Mouse (Mus musculus) CH12.LX (cell line): ENCODE data around the gene Macrod2.

Source experiments
- CTCF ChIP-seq, 2 experiments: IDR thresholded peaks in 1 of 2; conservative IDR thresholded peaks in 1 of 2; 2 replicates each; pipeline ENCODE4 v1.5.1; 2011 to 2012; ENCODE audit warnings: low read depth in 2 of 2, low read length in 2 of 2, improper control_type of control experiment in 1 of 2, inconsistent platforms in 1 of 2, mild to moderate bottlenecking in 1 of 2, moderate library complexity in 1 of 2
- EP300 ChIP-seq: IDR thresholded peaks from 2 replicates; pipeline ENCODE4 v1.6.1; 2011; ENCODE audit warnings: low read length, improper control_type of control experiment
- ETS1 ChIP-seq: conservative IDR thresholded peaks from 2 replicates; pipeline ENCODE4 v1.6.1; 2012; ENCODE audit warnings: low read depth, mild to moderate bottlenecking, inconsistent platforms, low read length, improper control_type of control experiment, moderate library complexity
- HCFC1 ChIP-seq: IDR thresholded peaks from 2 replicates; pipeline ENCODE4 v1.6.1; 2012; ENCODE audit warnings: low read depth, mild to moderate bottlenecking, inconsistent platforms, low read length, improper control_type of control experiment
- NRF1 ChIP-seq: IDR thresholded peaks from 2 replicates; pipeline ENCODE4 v1.6.1; 2014; ENCODE audit warnings: low read depth, mild to moderate bottlenecking, inconsistent platforms, low read length, improper control_type of control experiment, moderate library complexity
- POLR2A ChIP-seq: IDR thresholded peaks from 2 replicates; pipeline ENCODE4 v1.6.1; 2011; ENCODE audit warnings: low read depth, mild to moderate bottlenecking, improper control_type of control experiment, low read length
- TBP ChIP-seq: conservative IDR thresholded peaks from 2 replicates; pipeline ENCODE4 v1.6.1; 2011; ENCODE audit warnings: low read depth, low read length, improper control_type of control experiment
- ZC3H11A ChIP-seq: IDR thresholded peaks from 2 replicates; pipeline ENCODE4 v1.6.1; 2012; ENCODE audit warnings: low read depth, mild to moderate bottlenecking, inconsistent platforms, low read length, improper control_type of control experiment

- TF ChIP-seq POLR2A (no peak), ETS1 (no peak), CTCF (conservative IDR thresholded peaks at IDR 0.05 in 1 of 2, IDR thresholded peaks at IDR 0.05 in 1 of 2; ENCODE audit: low read depth in 2 of 2, low read length in 2 of 2) (no peak), NRF1 (no peak), EP300 (no peak), ZC3H11A (no peak), TBP (no peak), HCFC1 (no peak)
Measured at GRCm38 (mm10) chr2:140890683-140891082, 495.6 kb downstream of the Macrod2 start.
